Mouse (Mus musculus): ENCODE results near the gene Atg9b.

GRCm38 (mm10) chr5:24433993-24434392, 42.0 kb upstream of the Atg9b start:
- TF ChIP-seq CTCF (IDR thresholded peaks at IDR 0.05; ENCODE audit: low read depth, low read length) (no peak), POLR2A (IDR thresholded peaks at IDR 0.05; ENCODE audit: extremely low read depth, insufficient read depth, low read length) (no peak)
